Mouse (Mus musculus): ENCODE data around the gene Rnf126. TPM values are rescaled to one million over a fixed set of nuclear protein-coding genes. Genes with fewer than 3 reads are reported as not detected.
A peak's percentile ranks its signal among the peaks of the same experiment; 100 is the strongest.

The Rnf126 gene
- total RNA-seq, 2 experiments from 2014 or later = 82.7 to 92.9 TPM

DNA sequence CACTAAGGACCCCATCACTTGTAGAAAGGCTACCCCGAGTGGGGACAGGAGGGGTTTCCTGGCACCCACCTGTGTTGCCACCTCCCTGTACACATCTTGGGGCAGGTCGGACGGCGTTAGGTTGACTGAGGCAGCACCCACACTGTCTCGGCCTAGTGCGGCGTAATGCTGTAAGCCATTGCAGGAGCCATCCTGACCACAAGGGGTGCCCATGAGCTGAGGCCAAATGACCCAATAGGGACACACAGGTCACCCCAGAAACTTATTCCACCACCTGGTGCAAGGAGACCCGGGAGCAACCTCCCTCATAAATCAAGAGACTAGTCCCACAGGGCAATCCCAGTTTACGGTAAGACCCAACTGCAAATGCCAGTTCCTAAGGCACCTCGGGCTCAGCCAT is 28.5 kb downstream of the Rnf126 start:
- DNase-seq (ENCODE audit: extremely low spot score in 1 of 2, low spot score in 1 of 2) = no peak

DNA sequence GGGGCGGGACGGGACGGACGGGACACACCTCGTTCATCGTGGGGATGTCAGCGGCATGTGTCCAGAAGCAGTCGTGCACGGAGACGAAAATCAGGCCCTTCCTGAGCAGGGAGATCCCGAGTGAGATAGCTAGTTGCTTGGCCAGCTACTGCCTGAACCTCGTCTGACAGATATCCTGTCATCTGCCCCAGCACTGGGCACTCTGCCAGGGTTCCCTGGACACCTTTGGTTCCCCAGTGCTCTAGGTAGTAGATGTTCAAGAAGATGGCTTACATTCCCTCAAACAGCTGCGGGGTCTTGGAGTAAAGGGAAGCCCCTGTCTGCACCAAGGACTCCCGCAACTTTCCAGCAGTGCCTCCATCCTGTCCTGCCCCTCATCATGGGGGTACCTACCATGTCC is 30.0 kb downstream of the Rnf126 start:
- DNase-seq (ENCODE audit: extremely low spot score in 1 of 2, low spot score in 1 of 2) = no peak

DNA sequence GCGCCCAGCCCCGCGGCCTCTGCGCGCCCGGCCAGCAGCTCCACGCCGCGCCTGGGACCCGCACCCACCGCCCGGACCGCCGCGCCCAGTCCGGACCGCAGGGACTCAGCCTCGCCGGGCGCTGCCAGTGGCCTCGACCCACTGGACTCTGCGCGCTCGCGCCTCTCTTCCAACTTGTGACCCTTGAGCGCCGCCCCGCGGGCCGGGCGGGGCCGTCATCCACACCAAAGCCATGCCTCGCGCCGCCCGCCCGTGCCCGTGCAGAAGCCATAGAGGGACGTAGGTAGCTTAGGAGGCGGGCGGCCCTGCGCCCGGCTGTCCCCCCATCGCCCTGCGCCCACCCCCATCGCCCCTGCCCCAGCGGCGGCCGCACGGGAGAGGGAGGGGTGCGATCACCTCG is 31.4 kb downstream of the Rnf126 start:
- no peak for DNase-seq (ENCODE audit: extremely low spot score in 1 of 2, low spot score in 1 of 2)

DNA sequence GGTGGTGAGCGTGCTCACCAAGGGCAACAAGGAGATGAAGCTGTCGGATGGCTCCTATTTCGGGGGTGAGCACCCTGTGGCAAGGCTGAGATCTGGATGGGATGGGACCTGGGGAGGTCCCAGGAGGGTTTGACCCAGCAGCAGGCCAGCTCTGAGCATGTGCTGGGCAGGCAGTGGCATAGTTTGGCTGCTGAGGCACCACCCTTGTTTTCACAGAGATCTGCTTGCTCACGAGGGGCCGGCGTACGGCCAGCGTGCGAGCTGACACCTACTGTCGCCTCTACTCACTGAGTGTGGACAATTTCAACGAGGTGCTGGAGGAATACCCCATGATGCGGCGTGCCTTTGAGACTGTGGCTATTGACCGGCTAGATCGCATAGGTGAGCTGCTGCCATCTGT is 32.9 kb downstream of the Rnf126 start:
- DNase-seq (ENCODE audit: extremely low spot score in 1 of 2, low spot score in 1 of 2) = no peak

DNA sequence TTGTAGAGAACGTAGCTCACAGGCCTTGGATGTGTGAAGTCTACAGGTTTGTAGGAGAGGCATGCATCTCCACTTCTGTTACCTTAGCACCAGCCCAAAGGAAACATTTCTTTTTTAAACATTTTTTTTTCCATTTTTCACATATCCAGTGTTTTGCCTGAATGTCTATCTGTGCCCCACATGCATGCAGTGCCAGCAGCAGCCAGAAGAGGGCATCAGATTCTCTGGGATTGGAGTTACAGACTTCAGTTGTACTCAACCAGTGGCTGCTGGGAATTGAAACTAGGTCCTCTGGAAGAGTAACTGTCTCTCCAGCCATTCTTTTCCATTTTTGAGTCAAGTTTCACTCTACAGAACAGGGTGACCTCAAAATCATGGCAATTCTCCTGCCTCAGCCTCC is 34.3 kb downstream of the Rnf126 start:
- DNase-seq (ENCODE audit: extremely low spot score in 1 of 2, low spot score in 1 of 2) = peak in 1 of 2 experiments; percentile 55

- DNase-seq (ENCODE audit: extremely low spot score in 1 of 2, low spot score in 1 of 2) = no peak
Observed at GRCm38 (mm10) chr10:79729357-79729965, 37.3 kb downstream of the Rnf126 start.

DNA sequence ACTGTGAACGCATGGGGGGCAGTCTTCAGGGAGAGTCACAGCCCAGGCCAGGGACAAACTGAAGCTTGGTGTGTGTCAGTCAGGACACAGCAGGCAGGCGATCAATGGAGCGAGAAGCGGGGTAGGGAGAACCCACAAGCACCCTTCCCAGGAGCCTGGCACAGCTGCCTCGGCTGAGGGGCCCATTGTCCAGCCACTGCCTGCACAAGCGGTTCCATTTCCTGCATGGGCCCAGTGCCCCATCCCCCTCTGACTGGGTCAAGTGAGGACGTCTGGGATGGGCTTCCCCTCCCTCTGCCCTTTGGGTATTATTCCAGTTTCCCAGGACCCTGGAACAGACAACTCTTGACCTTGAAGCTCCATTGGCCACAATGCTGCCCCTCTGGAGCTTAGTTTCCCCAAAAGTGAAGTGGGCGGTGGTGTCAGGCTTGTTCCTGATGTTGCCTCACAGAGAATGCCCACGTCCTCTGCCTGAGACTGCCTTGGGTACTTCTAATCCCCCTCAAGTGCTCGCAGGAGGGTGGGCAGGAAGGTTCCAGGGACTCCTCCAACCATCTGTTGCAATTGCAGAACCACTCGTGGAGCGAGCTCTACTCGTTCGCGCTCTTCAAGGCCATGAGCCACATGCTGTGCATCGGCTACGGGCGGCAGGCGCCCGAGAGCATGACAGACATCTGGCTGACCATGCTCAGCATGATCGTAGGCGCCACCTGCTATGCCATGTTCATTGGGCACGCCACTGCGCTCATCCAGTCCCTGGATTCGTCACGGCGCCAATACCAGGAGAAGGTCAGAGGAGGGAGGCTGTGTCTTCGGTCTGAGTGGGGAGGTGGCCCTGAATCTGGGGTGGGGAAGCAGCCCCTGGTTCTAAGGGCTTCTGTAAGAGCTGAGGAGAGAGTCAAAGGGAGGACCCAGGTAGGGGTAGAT is 38.2 kb downstream of the Rnf126 start:
- DNase-seq (ENCODE audit: extremely low spot score in 1 of 2, low spot score in 1 of 2) = no peak

DNA sequence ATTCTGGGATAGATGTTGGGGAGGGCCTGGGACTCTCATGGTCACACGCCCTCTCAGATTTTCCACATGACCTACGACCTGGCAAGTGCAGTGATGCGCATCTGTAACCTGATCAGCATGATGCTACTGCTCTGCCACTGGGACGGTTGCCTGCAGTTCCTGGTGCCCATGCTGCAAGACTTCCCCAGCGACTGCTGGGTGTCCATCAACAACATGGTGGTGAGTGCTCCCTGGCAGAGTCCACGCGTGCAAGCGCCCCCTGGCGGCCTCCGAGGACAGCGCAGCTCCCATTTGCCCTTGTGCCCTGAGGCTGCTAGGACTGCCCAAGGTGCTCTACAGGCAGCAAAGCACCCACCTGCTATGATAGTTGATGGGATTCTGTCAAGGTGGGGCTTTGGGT is 40.7 kb downstream of the Rnf126 start:
- DNase-seq (ENCODE audit: extremely low spot score in 1 of 2, low spot score in 1 of 2) = peak in 1 of 2 experiments; percentile 48

DNA sequence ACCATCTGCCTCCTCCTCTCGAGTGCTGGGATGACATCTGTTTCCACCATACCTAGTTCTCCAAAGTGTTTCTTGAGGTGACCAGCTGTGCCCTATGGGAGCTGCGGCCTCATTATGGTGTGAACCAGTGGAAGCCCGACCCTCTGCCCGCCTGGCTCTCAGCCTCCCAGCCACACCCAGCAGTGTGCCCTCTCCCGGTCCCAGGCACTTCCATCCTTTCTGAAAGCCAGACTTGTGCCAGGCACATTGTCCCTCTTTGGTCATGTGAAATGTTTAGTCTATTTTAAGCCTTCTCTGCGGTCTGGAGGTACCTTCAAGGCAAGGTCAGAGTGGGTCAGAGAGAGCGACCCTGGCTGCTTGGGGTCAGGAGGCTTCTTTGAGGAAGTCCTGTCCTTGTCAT is 43.1 kb downstream of the Rnf126 start:
- DNase-seq (ENCODE audit: extremely low spot score in 1 of 2, low spot score in 1 of 2) = no peak

- DNase-seq (ENCODE audit: extremely low spot score in 1 of 2, low spot score in 1 of 2) = no peak
Observed at GRCm38 (mm10) chr10:79723047-79723446, 43.7 kb downstream of the Rnf126 start.

DNA sequence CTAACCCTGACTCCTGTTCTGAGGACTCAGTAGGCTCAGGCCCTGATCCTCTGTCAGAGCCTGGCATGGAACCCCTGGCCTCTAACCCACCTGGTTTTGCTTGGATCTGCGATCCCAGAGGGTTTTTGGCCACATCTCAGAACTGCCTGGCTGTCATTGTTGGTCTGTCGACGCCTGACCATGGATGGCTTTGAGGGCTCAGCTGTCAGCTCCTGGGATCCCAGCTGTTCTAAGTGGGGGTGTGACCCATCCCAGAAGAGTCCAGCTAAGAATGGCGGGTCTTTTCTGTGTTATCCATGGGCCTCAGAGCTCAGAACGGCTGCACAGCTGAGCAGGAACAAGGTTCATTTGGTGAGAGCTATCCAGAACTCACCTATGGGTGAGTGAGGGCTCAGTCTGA is 45.7 kb downstream of the Rnf126 start:
- DNase-seq (ENCODE audit: extremely low spot score in 1 of 2, low spot score in 1 of 2) = no peak

DNA sequence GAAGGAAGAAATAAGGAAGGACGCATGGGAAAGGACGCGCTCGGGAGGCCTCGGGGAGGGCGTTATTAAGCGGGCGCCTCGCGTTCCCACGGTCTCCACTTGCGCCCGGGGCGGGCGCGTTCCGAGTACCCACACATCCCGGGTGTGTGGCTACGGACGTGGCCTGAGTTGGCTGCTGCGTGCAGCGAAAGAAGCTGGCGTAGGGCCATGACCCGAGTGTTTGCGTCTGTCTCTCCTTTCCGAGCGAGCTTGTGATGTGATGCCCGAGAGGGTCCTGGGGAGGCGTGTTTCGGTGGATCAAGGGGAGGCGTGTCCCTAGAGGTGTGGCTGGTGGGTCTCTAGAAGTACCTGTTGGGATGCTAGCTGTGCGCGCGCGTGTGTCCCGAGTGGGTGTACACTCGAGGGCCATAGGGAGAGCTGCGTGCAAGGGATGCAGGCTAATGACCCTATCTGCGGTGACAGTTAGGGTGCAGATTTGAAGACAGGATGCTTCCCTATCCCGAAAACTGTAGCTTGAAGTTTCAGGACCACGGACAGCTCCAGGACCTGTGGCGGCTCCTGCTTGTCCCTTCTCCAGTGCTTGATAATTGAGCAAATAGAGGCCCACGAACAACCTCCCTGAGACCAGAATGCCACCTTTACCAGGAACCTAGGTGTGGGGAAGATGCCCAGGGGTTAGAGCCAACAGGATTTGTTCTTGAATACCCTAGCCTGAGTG is 49.0 kb downstream of the Rnf126 start:
- DNase-seq (ENCODE audit: extremely low spot score in 1 of 2, low spot score in 1 of 2) = peak in 1 of 2 experiments; percentile 53

DNA sequence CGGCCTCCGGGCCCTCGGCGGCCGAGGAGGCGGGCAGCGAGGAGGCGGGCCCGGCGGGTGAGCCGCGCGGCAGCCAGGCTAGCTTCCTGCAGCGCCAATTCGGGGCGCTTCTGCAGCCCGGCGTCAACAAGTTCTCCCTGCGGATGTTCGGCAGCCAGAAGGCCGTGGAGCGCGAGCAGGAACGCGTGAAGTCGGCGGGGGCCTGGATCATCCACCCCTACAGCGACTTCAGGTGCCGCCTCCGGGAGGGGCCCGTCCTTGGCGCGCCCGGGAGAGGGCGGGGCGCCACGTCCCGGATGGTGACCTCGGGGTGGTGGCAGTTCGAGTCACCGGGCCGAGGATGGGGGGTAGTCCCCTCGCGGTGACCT is 49.8 kb downstream of the Rnf126 start:
- DNase-seq (ENCODE audit: extremely low spot score in 1 of 2, low spot score in 1 of 2) = no peak

DNA sequence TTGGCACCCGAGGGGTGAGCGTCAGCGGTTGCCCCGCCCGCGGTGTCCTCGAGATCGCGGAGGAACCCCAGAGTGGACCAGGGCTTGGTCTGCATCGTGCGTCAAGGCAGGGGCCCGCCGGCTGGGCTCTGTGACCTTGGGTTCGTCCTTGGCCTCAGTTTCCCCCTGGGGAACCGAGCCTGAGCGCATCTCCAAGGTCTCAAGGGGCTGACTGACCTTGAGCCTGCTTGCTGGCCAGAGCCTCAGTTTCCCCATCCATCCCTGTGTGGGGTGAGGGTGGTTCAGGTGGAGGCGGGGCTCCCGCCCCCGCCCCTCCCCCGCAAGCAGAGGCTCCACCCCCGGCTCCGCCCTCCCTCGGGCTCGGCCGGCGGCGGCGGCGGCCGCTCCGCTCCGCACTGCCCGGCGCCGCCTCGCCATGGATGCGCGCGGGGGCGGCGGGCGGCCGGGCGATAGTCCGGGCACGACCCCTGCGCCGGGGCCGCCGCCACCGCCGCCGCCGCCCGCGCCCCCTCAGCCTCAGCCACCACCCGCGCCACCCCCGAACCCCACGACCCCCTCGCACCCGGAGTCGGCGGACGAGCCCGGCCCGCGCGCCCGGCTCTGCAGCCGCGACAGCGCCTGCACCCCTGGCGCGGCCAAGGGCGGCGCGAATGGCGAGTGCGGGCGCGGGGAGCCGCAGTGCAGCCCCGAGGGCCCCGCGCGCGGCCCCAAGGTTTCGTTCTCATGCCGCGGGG is 50.3 kb downstream of the Rnf126 start, which contains the start of gene Hcn2:
Hcn2 (plus strand) TSS at position 381 of the 734 bp plus-strand sequence.
- DNase-seq (ENCODE audit: extremely low spot score in 1 of 2, low spot score in 1 of 2) = no peak

GRCm38 (mm10) chr10:79714996-79715395 is 51.8 kb downstream of the Rnf126 start:
- DNase-seq (ENCODE audit: extremely low spot score in 1 of 2, low spot score in 1 of 2) = no peak

- DNase-seq (ENCODE audit: extremely low spot score in 1 of 2, low spot score in 1 of 2) = no peak
Observed at GRCm38 (mm10) chr10:79713163-79713562, 53.6 kb downstream of the Rnf126 start.

GRCm38 (mm10) chr10:79712499-79713126 is 54.1 kb downstream of the Rnf126 start:
- DNase-seq (ENCODE audit: extremely low spot score in 1 of 2, low spot score in 1 of 2) = peak; percentile 72 to 91

DNA sequence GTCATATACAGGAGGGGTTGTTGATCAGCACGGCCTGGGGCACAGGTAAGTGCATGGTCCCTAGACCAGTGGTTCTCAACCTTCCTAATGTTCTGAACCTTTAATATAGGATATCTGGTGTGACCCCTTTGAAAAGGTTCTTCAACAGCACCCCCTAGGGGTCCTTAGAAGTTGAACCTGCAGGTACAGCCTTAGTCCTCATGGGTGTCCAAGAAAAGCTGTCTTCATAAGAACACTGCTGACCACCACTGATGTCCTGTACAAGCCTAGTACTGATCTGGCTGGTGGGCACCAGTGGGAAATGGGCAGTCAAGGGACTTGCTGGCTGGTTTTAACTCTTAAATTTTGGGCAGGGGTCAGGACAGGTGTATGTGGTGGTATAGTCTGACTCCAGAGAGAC is 54.7 kb downstream of the Rnf126 start:
- DNase-seq (ENCODE audit: extremely low spot score in 1 of 2, low spot score in 1 of 2) = no peak

DNA sequence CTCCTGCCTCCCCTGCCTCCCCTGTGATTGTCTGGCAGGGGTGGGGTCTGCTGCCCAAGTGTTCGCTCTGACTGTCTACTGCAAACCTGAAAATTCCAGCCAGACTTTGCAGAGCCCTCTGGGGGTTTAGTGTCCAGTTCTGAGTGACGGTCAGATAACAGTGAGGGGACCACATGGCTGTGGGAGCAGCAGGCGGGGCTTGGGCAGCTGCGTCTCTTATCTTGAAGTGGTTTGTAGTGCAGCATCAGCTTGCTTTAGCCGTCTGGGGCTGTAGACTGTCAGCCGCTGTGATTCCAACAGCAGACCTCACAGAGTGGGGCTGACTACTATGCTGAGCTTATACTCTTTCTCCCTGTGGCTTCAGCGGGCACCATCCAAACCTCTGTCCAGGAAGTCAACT is 57.4 kb downstream of the Rnf126 start:
- DNase-seq (ENCODE audit: extremely low spot score in 1 of 2, low spot score in 1 of 2) = no peak

DNA sequence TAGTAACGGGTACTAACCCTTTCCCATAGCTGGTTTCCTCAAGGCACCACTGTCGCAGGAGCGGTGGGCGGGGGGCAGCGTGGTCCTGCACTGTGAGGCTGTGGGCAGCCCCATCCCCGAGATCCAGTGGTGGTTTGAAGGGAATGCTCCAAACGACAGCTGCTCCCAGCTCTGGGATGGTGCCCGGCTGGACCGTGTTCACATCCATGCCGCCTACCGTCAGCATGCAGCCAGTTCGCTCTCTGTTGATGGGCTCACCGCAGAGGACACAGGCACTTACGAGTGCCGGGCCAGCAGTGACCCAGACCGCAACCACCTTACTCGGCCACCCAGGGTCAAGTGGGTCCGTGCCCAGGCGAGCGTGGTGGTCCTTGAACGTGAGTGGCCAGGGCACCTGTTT is 58.1 kb downstream of the Rnf126 start:
- no peak for DNase-seq (ENCODE audit: extremely low spot score in 1 of 2, low spot score in 1 of 2)

Data from layer of hippocampus, postnatal 25 days (tissue).